Mouse (Mus musculus): ENCODE measurements around the gene Psmb8. TPM values are rescaled to one million over a fixed set of nuclear protein-coding genes. Genes with fewer than 3 reads are reported as not detected.

Gene Psmb8
- polyA plus RNA-seq, 1 experiment from 2014 or later, result 58.6 TPM

- Histone ChIP-seq H3K9ac (replicated peaks; ENCODE audit: low read depth) (no peak overlapping the region), H3K9me3 (ENCODE audit: low read length) (no peaks in the 10 kb centered on the region), H3K27ac (ENCODE audit: low read length) (no peak overlapping the region), H3K27me3 (replicated peaks; ENCODE audit: insufficient read depth, low read length) (no peaks in the 10 kb centered on the region), H3K36me3 (ENCODE audit: insufficient read depth, low read length) (no peaks in the 10 kb centered on the region), H3K4me2 (replicated peaks; ENCODE audit: low read depth, low read length) (no peak overlapping the region), H3K4me1 (ENCODE audit: insufficient read depth, low read depth, low read length) (no peaks in the 10 kb centered on the region), H3K4me3 (ENCODE audit: low read depth, low read length) (no peak overlapping the region)
- no peak for TF ChIP-seq CTCF (IDR thresholded peaks at IDR 0.05)
- no peak for TF ChIP-seq EP300 (IDR thresholded peaks at IDR 0.05)
- WGBS, result 87% methylated on average over 3 of the region's 4 CpGs
- DNase-seq (ENCODE audit: low spot score) (no peak), ATAC-seq (no peak)
These were observed 5.4 kb downstream of the Psmb8 start for GRCm38 (mm10) chr17:34202760-34203442.

- Histone ChIP-seq H3K36me3 (ENCODE audit: insufficient read depth, low read length) (no peaks in the 10 kb centered on the region), H3K9me3 (ENCODE audit: low read length) (no peaks in the 10 kb centered on the region), H3K4me1 (ENCODE audit: insufficient read depth, low read depth, low read length) (no peaks in the 10 kb centered on the region), H3K4me3 (ENCODE audit: low read depth, low read length) (peak within 1 kb of the TSS; percentile 78), H3K9ac (replicated peaks; ENCODE audit: low read depth) (peak within 1 kb of the TSS; percentile 68), H3K27ac (ENCODE audit: low read length) (peak within 1 kb of the TSS; percentile 75), H3K27me3 (replicated peaks; ENCODE audit: insufficient read depth, low read length) (no peaks in the 10 kb centered on the region), H3K4me2 (replicated peaks; ENCODE audit: low read depth, low read length) (peak within 1 kb of the TSS; percentile 94)
- DNase-seq (ENCODE audit: low spot score) (no peak), ATAC-seq (no peak)
- WGBS, result 73% methylated on average over 5 of the region's 5 CpGs
- TF ChIP-seq CTCF (IDR thresholded peaks at IDR 0.05) (no peak), EP300 (IDR thresholded peaks at IDR 0.05) (no peak)
These were observed 5.9 kb downstream of the Psmb8 start, which contains the start of gene Tap2 for GRCm38 (mm10) chr17:34203444-34203843. TSS of gene Tap2 (plus strand) at chr17:34203527.

GRCm38 (mm10) chr17:34204303-34205010 is 6.9 kb downstream of the Psmb8 start:
- peak overlapping the region; percentile 75 for H3K27ac ChIP-seq (ENCODE audit: low read length)
- ATAC-seq, result peak; percentile 77
- H3K27me3 ChIP-seq (replicated peaks; ENCODE audit: insufficient read depth, low read length), result no peaks in the 10 kb centered on the region
- H3K4me2 ChIP-seq (replicated peaks; ENCODE audit: low read depth, low read length), result peak overlapping the region; percentile 94
- no peaks in the 10 kb centered on the region for H3K9me3 ChIP-seq (ENCODE audit: low read length)
- peak overlapping the region; percentile 78 for H3K4me3 ChIP-seq (ENCODE audit: low read depth, low read length)
- no peak for TF ChIP-seq EP300 (IDR thresholded peaks at IDR 0.05)
- TF ChIP-seq CTCF (IDR thresholded peaks at IDR 0.05), result peak; percentile 88
- peak; percentile 86 for DNase-seq (ENCODE audit: low spot score)
- no peaks in the 10 kb centered on the region for H3K36me3 ChIP-seq (ENCODE audit: insufficient read depth, low read length)
- WGBS, result 1% methylated on average over 44 of the region's 44 CpGs
- H3K4me1 ChIP-seq (ENCODE audit: insufficient read depth, low read depth, low read length), result no peaks in the 10 kb centered on the region
- H3K9ac ChIP-seq (replicated peaks; ENCODE audit: low read depth), result peak overlapping the region; percentile 68

GRCm38 (mm10) chr17:34205021-34205745 is 7.7 kb downstream of the Psmb8 start:
- Histone ChIP-seq H3K4me1 (ENCODE audit: insufficient read depth, low read depth, low read length) (no peaks in the 10 kb centered on the region), H3K9ac (replicated peaks; ENCODE audit: low read depth) (peak overlapping the region; percentile 68), H3K4me2 (replicated peaks; ENCODE audit: low read depth, low read length) (peak overlapping the region; percentile 94), H3K27me3 (replicated peaks; ENCODE audit: insufficient read depth, low read length) (no peaks in the 10 kb centered on the region), H3K27ac (ENCODE audit: low read length) (peak overlapping the region; percentile 75), H3K9me3 (ENCODE audit: low read length) (no peaks in the 10 kb centered on the region), H3K36me3 (ENCODE audit: insufficient read depth, low read length) (no peaks in the 10 kb centered on the region), H3K4me3 (ENCODE audit: low read depth, low read length) (peak overlapping the region; percentile 78)
- no peak for TF ChIP-seq CTCF (IDR thresholded peaks at IDR 0.05)
- TF ChIP-seq EP300 (IDR thresholded peaks at IDR 0.05), result no peak
- DNase-seq (ENCODE audit: low spot score) (peak; percentile 52), ATAC-seq (peak; percentile 45)
- WGBS, result 14% methylated on average over 18 of the region's 18 CpGs

GRCm38 (mm10) chr17:34205746-34206176 is 8.2 kb downstream of the Psmb8 start:
- H3K27ac ChIP-seq (ENCODE audit: low read length), result peak overlapping the region; percentile 75; the same call in 1 of the 2 replicates
- no peaks in the 10 kb centered on the region for H3K36me3 ChIP-seq (ENCODE audit: insufficient read depth, low read length)
- peak; percentile 81 for DNase-seq (ENCODE audit: low spot score)
- H3K27me3 ChIP-seq (replicated peaks; ENCODE audit: insufficient read depth, low read length), result no peaks in the 10 kb centered on the region
- no peaks in the 10 kb centered on the region for H3K9me3 ChIP-seq (ENCODE audit: low read length)
- 18% methylated on average over 9 of the region's 9 CpGs for WGBS
- H3K4me2 ChIP-seq (replicated peaks; ENCODE audit: low read depth, low read length), result peak overlapping the region; percentile 94
- H3K4me1 ChIP-seq (ENCODE audit: insufficient read depth, low read depth, low read length), result no peaks in the 10 kb centered on the region
- H3K9ac ChIP-seq (replicated peaks; ENCODE audit: low read depth), result no peak overlapping the region
- H3K4me3 ChIP-seq (ENCODE audit: low read depth, low read length), result no peak overlapping the region
- ATAC-seq, result peak; percentile 65
- peak; percentile 85 for TF ChIP-seq CTCF (IDR thresholded peaks at IDR 0.05)
- TF ChIP-seq EP300 (IDR thresholded peaks at IDR 0.05), result no peak

GRCm38 (mm10) chr17:34206731-34207130 is 9.2 kb downstream of the Psmb8 start:
- Histone ChIP-seq H3K4me1 (ENCODE audit: insufficient read depth, low read depth, low read length) (no peaks in the 10 kb centered on the region), H3K36me3 (ENCODE audit: insufficient read depth, low read length) (no peaks in the 10 kb centered on the region), H3K4me3 (ENCODE audit: low read depth, low read length) (no peak overlapping the region), H3K27ac (ENCODE audit: low read length) (no peak overlapping the region), H3K9me3 (ENCODE audit: low read length) (no peaks in the 10 kb centered on the region), H3K4me2 (replicated peaks; ENCODE audit: low read depth, low read length) (no peak overlapping the region), H3K9ac (replicated peaks; ENCODE audit: low read depth) (no peak overlapping the region), H3K27me3 (replicated peaks; ENCODE audit: insufficient read depth, low read length) (no peaks in the 10 kb centered on the region)
- DNase-seq (ENCODE audit: low spot score) (no peak), ATAC-seq (no peak)
- no peak for TF ChIP-seq EP300 (IDR thresholded peaks at IDR 0.05)
- no peak for TF ChIP-seq CTCF (IDR thresholded peaks at IDR 0.05)
- 80% methylated on average over 5 of the region's 5 CpGs for WGBS

All from lung, postnatal 0 days (tissue).